Mouse (Mus musculus) liver, adult 2 months (tissue): Measurements from ENCODE around the gene Pa2g4. TPM values are rescaled to one million over a fixed set of nuclear protein-coding genes. Genes with fewer than 3 reads are reported as not detected.

ENCODE experiments used
- DNase-seq: peaks from one replicate; pipeline ENCODE4 v3.0.0-alpha.2; 2011; ENCODE audit warnings: low read depth, low spot score; ENCODE audit errors: extremely low read depth
- H3K27ac ChIP-seq: fragments of 200-500 bp; replicated peaks from 2 replicates; pipeline ENCODE4 v1.5.1; 2012; ENCODE audit warnings: low read depth, mild to moderate bottlenecking, control low read depth, inconsistent platforms, low read length; ENCODE audit not compliant: insufficient read depth
- H3K27me3 ChIP-seq: fragments of 200-500 bp; 2 replicates; pipeline ENCODE4 v1.6.1; 2012; ENCODE audit warnings: mild to moderate bottlenecking, moderate library complexity, low read length, inconsistent platforms; ENCODE audit not compliant: control insufficient read depth, insufficient read depth
- H3K36me3 ChIP-seq: fragments of 200-500 bp; 2 replicates; pipeline ENCODE4 v1.6.1; 2012; ENCODE audit warnings: low read length, inconsistent platforms; ENCODE audit not compliant: control insufficient read depth, insufficient read depth
- H3K4me1 ChIP-seq: fragments of 200-500 bp; 2 replicates; pipeline ENCODE4 v1.6.1; 2011; ENCODE audit warnings: low read length; ENCODE audit not compliant: control insufficient read depth, insufficient read depth
- H3K4me3 ChIP-seq: fragments of 200-500 bp; 2 replicates; pipeline ENCODE4 v1.5.1; 2011; ENCODE audit warnings: low read depth, mild to moderate bottlenecking, control low read depth, low read length, moderate library complexity; ENCODE audit not compliant: insufficient read depth
- H3K79me2 ChIP-seq: fragments of 200-500 bp; 2 replicates; pipeline ENCODE4 v1.6.1; 2012; ENCODE audit warnings: inconsistent platforms, mild to moderate bottlenecking, low read length, moderate library complexity; ENCODE audit not compliant: control insufficient read depth, insufficient read depth
- H3K9ac ChIP-seq: fragments of 200-500 bp; 2 replicates; pipeline ENCODE4 v1.6.1; 2012; ENCODE audit warnings: low read depth, mild to moderate bottlenecking, control low read depth, inconsistent platforms, low read length
- CTCF ChIP-seq: fragments of 200-500 bp; IDR thresholded peaks from 2 replicates; pipeline ENCODE4 v1.5.1; 2011; ENCODE audit warnings: low read depth, low read length, control low read depth
- POLR2A ChIP-seq: fragments of 200-500 bp; IDR thresholded peaks from 2 replicates; pipeline ENCODE4 v1.6.1; 2011; ENCODE audit warnings: low read length, control low read depth; ENCODE audit not compliant: insufficient read depth; ENCODE audit errors: extremely low read depth
- WGBS: fragments of 180-500 bp; shearing (Covaris S2); methylation state at CpG from one replicate; pipeline ENCODE4 v1.1.7; 2018; 5-methylcytosine and 5-hydroxymethylcytosine counted together
- polyA plus RNA-seq: library from polyadenylated mRNA; depleted of rRNA; stranded (reverse); fragments of >200 nt; gene quantifications from 2 replicates; pipeline ENCODE4 v1.2.3, GENCODE M21; 2012
- total RNA-seq: library from RNA; depleted of rRNA; stranded (reverse); fragments of >200 nt; gene quantifications from 2 replicates; pipeline ENCODE4 v1.2.3, GENCODE M21; 2014

Pa2g4 gene
- total and polyA plus RNA-seq, 2 experiments = 17.6 to 24.7 TPM

- H3K9ac ChIP-seq = no peak overlapping the region
- 15% methylated on average over 18 of the region's 18 CpGs for WGBS
- H3K4me3 ChIP-seq = no peak overlapping the region
- no peak overlapping the region for H3K27ac ChIP-seq
- H3K79me2 ChIP-seq = no peaks in the 10 kb centered on the region
- peak; percentile 69 for DNase-seq
- no peaks in the 10 kb centered on the region for H3K36me3 ChIP-seq
- H3K27me3 ChIP-seq = no peaks in the 10 kb centered on the region
- no peak for TF ChIP-seq POLR2A
- peak; percentile 70 for TF ChIP-seq CTCF
- H3K4me1 ChIP-seq = no peaks in the 10 kb centered on the region
Observed at GRCm38 (mm10) chr10:128536266-128536940, 29.4 kb downstream of the Pa2g4 start.

DNA sequence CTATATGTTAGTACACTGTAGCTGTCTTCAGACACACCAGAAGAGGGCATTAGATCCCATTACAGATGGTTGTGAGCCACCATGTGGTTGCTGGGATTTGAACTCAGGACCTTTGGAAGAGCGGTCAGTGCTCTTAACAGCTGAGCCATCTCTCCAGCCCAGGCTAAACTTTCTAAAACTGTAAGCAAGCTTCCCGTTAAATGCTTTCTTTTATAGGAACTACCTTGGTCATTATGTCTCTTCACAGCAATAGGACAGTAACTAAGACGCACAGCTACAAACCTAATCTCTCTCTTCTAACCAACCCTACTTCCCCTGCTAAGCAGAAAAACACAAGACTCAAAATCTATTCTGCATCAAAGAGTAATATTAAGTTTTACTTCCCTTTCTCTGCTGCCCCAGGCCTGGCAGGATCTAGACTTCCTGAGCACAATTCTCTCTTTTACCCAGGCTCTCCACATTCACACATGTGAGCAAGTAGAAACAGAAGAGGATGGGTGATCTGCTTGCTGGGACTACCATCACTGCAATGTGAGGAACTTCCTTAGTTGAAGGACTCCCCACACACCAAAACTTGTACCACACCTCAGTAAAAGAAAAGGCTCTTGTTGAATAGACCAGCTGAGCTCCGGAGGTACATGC is 30.0 kb downstream of the Pa2g4 start:
- H3K27me3 ChIP-seq = no peaks in the 10 kb centered on the region
- TF ChIP-seq POLR2A (no peak), CTCF (no peak)
- no peak overlapping the region for H3K4me3 ChIP-seq
- H3K9ac ChIP-seq = no peak overlapping the region
- H3K27ac ChIP-seq = no peak overlapping the region
- no peaks in the 10 kb centered on the region for H3K36me3 ChIP-seq
- no peak for DNase-seq
- WGBS = 79% methylated on average over 4 of the region's 4 CpGs
- H3K79me2 ChIP-seq = no peaks in the 10 kb centered on the region
- no peaks in the 10 kb centered on the region for H3K4me1 ChIP-seq

DNA sequence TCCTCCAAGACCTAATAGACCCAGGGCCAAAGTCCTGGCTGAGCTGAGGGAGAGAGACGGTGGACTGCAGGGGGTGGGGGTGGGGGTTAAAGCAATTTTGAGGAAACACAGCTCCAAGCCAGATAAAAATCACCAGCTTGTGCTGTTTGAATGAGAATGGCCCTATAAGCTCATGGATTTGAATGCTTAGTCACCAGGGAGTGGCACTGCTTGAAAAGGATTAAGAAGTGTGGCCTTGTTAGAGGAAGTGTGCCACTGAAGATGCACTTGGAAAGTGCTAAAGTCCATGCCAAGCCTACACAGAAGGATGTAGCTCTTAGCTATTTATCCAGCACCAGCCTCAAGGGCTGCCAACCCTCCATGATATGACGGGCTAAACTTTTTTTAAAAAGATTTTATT is 30.6 kb downstream of the Pa2g4 start:
- Histone ChIP-seq H3K9ac (no peak overlapping the region), H3K4me3 (no peak overlapping the region), H3K79me2 (no peaks in the 10 kb centered on the region), H3K36me3 (no peaks in the 10 kb centered on the region), H3K27me3 (no peaks in the 10 kb centered on the region), H3K27ac (no peak overlapping the region), H3K4me1 (no peaks in the 10 kb centered on the region)
- TF ChIP-seq CTCF (no peak), POLR2A (no peak)
- WGBS = 84% methylated on average over 2 of the region's 2 CpGs
- DNase-seq = no peak

GRCm38 (mm10) chr10:128526366-128527356 is 39.1 kb downstream of the Pa2g4 start:
- Histone ChIP-seq H3K79me2 (no peaks in the 10 kb centered on the region), H3K27me3 (no peaks in the 10 kb centered on the region), H3K9ac (peak overlapping the region; percentile 62), H3K4me3 (peak overlapping the region; percentile 42), H3K27ac (peak overlapping the region; percentile 5; the same call in 1 of the 2 replicates), H3K36me3 (no peaks in the 10 kb centered on the region), H3K4me1 (no peaks in the 10 kb centered on the region; the same call in 1 of the 2 replicates)
- no peak for DNase-seq
- WGBS = 30% methylated on average over 28 of the region's 28 CpGs
- TF ChIP-seq CTCF = no peak
- no peak for TF ChIP-seq POLR2A

DNA sequence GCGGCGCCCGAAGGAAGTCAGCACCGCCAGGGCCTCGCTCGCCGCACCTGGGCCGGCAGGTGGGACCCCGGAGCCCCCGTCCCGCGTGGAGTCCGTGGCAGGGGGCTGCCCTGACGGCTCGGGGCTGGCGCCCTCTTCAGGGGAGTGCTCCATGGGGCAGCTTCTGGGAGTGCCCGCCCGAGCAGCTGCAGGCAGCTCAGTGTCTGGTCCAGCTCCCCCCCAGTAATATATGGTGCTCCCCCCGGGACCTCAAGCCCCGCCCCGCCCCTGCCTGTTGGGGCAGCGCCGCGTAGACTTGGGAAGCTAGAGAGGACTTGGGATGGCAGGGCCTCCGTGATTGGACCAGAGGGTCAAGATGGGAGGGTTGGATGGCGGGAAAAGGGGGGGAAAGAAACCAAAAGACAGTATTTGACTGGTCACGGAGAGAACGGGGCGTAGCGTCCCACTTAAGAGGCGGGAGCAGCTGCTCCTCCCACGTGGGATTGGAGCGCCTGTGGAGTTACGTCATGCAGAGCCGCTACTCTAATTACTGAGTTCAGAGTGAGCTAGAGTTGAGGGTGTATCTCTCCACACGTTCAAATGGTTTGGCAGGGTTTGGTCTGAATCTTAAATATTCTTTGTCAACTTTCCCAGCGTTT is 40.0 kb downstream of the Pa2g4 start, which contains the start of gene Esyt1:
Esyt1 (minus strand) TSS at position 201 of the 638 bp plus-strand sequence.
- H3K27ac ChIP-seq = peak within 1 kb of the TSS; percentile 5; the same call in 1 of the 2 replicates
- peak within 1 kb of the TSS; percentile 62 for H3K4me3 ChIP-seq
- WGBS = under 1% methylated on average over 37 of the region's 37 CpGs

More for the DNA sequence above, 40.0 kb downstream of the Pa2g4 start, which contains the start of gene Esyt1:
- Histone ChIP-seq H3K4me1 (no peaks in the 10 kb centered on the region; the same call in 1 of the 2 replicates), H3K27me3 (no peaks in the 10 kb centered on the region), H3K36me3 (no peaks in the 10 kb centered on the region), H3K9ac (peak within 1 kb of the TSS; percentile 73), H3K79me2 (no peaks in the 10 kb centered on the region)
- peak; percentile 76 for TF ChIP-seq POLR2A
- TF ChIP-seq CTCF = 0 out of 2 replicates have a peak, but pooled peaks have one; percentile 5
- peak; percentile 99 for DNase-seq
